Mouse (Mus musculus): ENCODE data around the gene Nmnat2. TPM values are rescaled to one million over a fixed set of nuclear protein-coding genes. Genes with fewer than 3 reads are reported as not detected.
A peak's percentile ranks its signal among the peaks of the same experiment; 100 is the strongest.

Gene Nmnat2
- polyA plus RNA-seq, 1 experiment from 2014 or later: 47.7 TPM

DNA sequence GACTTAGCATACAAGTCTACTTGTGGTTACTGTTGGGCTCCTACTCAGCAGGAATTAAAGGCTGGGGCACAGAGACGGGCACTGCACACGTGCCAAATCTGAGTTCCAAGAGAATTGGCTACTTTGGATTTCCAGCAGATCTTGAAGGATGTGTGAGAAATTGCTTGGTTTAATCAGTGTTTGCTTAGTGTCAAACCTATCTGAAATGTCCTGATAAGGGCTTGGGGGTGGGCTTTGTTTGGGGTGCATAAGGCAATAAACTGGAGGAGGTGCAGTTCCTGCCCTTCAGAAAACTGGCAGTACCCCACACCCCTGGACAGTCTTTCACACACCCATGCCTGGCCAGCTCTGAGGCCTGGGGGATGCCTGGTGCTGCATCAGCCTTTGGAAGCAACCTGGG, 94.7 kb downstream of the Nmnat2 start:
- Histone ChIP-seq H3K27me3 (ENCODE audit: control insufficient read depth, insufficient read depth, low read length) (no peaks in the 10 kb centered on the region), H3K4me2 (ENCODE audit: low read depth) (no peak overlapping the region), H3K4me3 (ENCODE audit: low read depth, low read length) (no peak overlapping the region), H3K36me3 (ENCODE audit: control insufficient read depth, insufficient read depth, low read length) (no peaks in the 10 kb centered on the region), H3K4me1 (ENCODE audit: control insufficient read depth, insufficient read depth, low read length) (peaks cover 27% of the 10 kb centered on the region), H3K9ac (ENCODE audit: low read length) (no peak overlapping the region), H3K9me3 (ENCODE audit: control insufficient read depth, low read length) (no peaks in the 10 kb centered on the region), H3K27ac (ENCODE audit: low read depth, low read length) (no peak overlapping the region)
- DNase-seq (ENCODE audit: low spot score): no peak
- 83% methylated on average over 2 of the region's 2 CpGs for WGBS
- ATAC-seq (ENCODE audit: insufficient read depth, low FRiP score, low TSS enrichment): no peak

GRCm38 (mm10) chr1:153051474-153051873, 96.7 kb downstream of the Nmnat2 start:
- DNase-seq (ENCODE audit: low spot score) (no peak), ATAC-seq (ENCODE audit: insufficient read depth, low FRiP score, low TSS enrichment) (no peak)
- H3K36me3 ChIP-seq (ENCODE audit: control insufficient read depth, insufficient read depth, low read length): no peaks in the 10 kb centered on the region
- no peak overlapping the region for H3K9ac ChIP-seq (ENCODE audit: low read length)
- H3K27ac ChIP-seq (ENCODE audit: low read depth, low read length): no peak overlapping the region
- no peaks in the 10 kb centered on the region for H3K9me3 ChIP-seq (ENCODE audit: control insufficient read depth, low read length)
- peaks cover 29% of the 10 kb centered on the region for H3K4me1 ChIP-seq (ENCODE audit: control insufficient read depth, insufficient read depth, low read length)
- H3K27me3 ChIP-seq (ENCODE audit: control insufficient read depth, insufficient read depth, low read length): 0 out of 2 replicates have a peak, but pooled peaks cover 2% of the 10 kb centered on the region
- no peak overlapping the region for H3K4me3 ChIP-seq (ENCODE audit: low read depth, low read length)
- 79% methylated on average over 5 of the region's 5 CpGs for WGBS
- H3K4me2 ChIP-seq (ENCODE audit: low read depth): no peak overlapping the region

DNA sequence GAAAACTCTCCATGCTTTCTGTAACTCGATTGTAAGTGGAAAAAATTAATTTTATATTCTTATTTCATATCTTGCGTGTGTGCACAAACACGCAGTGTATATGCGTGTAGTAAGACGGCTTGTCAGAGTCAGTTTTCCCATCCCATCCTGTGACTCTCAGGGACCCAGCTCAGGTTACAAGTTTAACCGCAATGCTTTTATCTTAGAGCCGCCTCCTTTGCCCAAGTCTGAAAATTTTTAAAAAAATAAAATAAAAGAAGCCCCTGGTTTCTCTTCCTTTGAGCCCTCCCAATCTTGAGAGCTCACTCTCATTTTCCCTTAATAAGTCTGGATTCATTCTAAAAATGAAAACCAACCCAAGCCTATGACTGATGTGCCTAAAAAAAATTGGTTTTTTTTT, 98.8 kb downstream of the Nmnat2 start:
- Histone ChIP-seq H3K36me3 (ENCODE audit: control insufficient read depth, insufficient read depth, low read length) (no peaks in the 10 kb centered on the region), H3K4me2 (ENCODE audit: low read depth) (no peak overlapping the region), H3K4me1 (ENCODE audit: control insufficient read depth, insufficient read depth, low read length) (peaks cover 23% of the 10 kb centered on the region), H3K27ac (ENCODE audit: low read depth, low read length) (no peak overlapping the region), H3K4me3 (ENCODE audit: low read depth, low read length) (no peak overlapping the region), H3K27me3 (ENCODE audit: control insufficient read depth, insufficient read depth, low read length) (0 out of 2 replicates have a peak, but pooled peaks cover 2% of the 10 kb centered on the region), H3K9me3 (ENCODE audit: control insufficient read depth, low read length) (no peaks in the 10 kb centered on the region), H3K9ac (ENCODE audit: low read length) (no peak overlapping the region)
- ATAC-seq (ENCODE audit: insufficient read depth, low FRiP score, low TSS enrichment) (no peak), DNase-seq (ENCODE audit: low spot score) (no peak)
- WGBS: 19% methylated on average over 7 of the region's 7 CpGs

- peak overlapping the region; percentile 24; the same call in 1 of the 2 replicates for H3K27ac ChIP-seq (ENCODE audit: low read depth, low read length)
- no peak overlapping the region for H3K4me3 ChIP-seq (ENCODE audit: low read depth, low read length)
- H3K9ac ChIP-seq (ENCODE audit: low read length): no peak overlapping the region
- 0 out of 2 replicates have a peak, but pooled peaks cover 2% of the 10 kb centered on the region for H3K27me3 ChIP-seq (ENCODE audit: control insufficient read depth, insufficient read depth, low read length)
- ATAC-seq (ENCODE audit: insufficient read depth, low FRiP score, low TSS enrichment) (peak; percentile 83), DNase-seq (ENCODE audit: low spot score) (peak; percentile 59)
- H3K9me3 ChIP-seq (ENCODE audit: control insufficient read depth, low read length): no peaks in the 10 kb centered on the region
- peak overlapping the region; percentile 19 for H3K4me2 ChIP-seq (ENCODE audit: low read depth)
- 7% methylated on average over 11 of the region's 11 CpGs for WGBS
- H3K36me3 ChIP-seq (ENCODE audit: control insufficient read depth, insufficient read depth, low read length): no peaks in the 10 kb centered on the region
- peaks cover 22% of the 10 kb centered on the region for H3K4me1 ChIP-seq (ENCODE audit: control insufficient read depth, insufficient read depth, low read length)
These were observed 99.5 kb downstream of the Nmnat2 start for GRCm38 (mm10) chr1:153054112-153054821.

DNA sequence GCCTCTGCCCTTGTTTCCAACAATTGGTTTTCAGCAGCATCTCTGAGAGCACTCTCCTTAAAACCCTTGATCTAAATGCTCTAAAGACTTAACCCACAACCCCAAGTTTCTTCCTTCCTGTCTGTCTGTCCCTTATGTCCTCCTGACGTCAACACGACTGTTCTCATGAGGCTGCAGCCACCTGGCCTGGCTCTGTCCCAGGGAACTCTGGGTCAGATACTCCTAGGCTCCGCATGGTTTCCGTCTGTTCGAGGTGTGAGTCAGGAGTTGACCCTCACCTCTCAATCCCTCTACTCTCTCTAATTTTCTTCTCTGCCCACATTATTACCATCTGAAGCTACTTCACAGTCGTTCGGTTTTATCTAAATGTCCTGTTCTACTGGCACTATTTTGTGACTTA, 103.5 kb downstream of the Nmnat2 start:
- Histone ChIP-seq H3K27ac (ENCODE audit: low read depth, low read length) (no peak overlapping the region), H3K9me3 (ENCODE audit: control insufficient read depth, low read length) (no peaks in the 10 kb centered on the region), H3K36me3 (ENCODE audit: control insufficient read depth, insufficient read depth, low read length) (no peaks in the 10 kb centered on the region), H3K4me1 (ENCODE audit: control insufficient read depth, insufficient read depth, low read length) (peaks cover 17% of the 10 kb centered on the region), H3K4me3 (ENCODE audit: low read depth, low read length) (no peak overlapping the region), H3K9ac (ENCODE audit: low read length) (no peak overlapping the region), H3K4me2 (ENCODE audit: low read depth) (no peak overlapping the region), H3K27me3 (ENCODE audit: control insufficient read depth, insufficient read depth, low read length) (0 out of 2 replicates have a peak, but pooled peaks cover 2% of the 10 kb centered on the region)
- 87% methylated on average over 7 of the region's 7 CpGs for WGBS
- no peak for DNase-seq (ENCODE audit: low spot score)
- ATAC-seq (ENCODE audit: insufficient read depth, low FRiP score, low TSS enrichment): no peak

- H3K4me1 ChIP-seq (ENCODE audit: control insufficient read depth, insufficient read depth, low read length): peaks cover 8% of the 10 kb centered on the region
- no peak overlapping the region for H3K9ac ChIP-seq (ENCODE audit: low read length)
- ATAC-seq (ENCODE audit: insufficient read depth, low FRiP score, low TSS enrichment) (no peak), DNase-seq (ENCODE audit: low spot score) (no peak)
- no peak overlapping the region for H3K27ac ChIP-seq (ENCODE audit: low read depth, low read length)
- no peak overlapping the region for H3K4me3 ChIP-seq (ENCODE audit: low read depth, low read length)
- H3K9me3 ChIP-seq (ENCODE audit: control insufficient read depth, low read length): no peaks in the 10 kb centered on the region
- 67% methylated on average over 9 of the region's 9 CpGs for WGBS
- no peak overlapping the region for H3K4me2 ChIP-seq (ENCODE audit: low read depth)
- 0 out of 2 replicates have a peak, but pooled peaks cover 2% of the 10 kb centered on the region for H3K27me3 ChIP-seq (ENCODE audit: control insufficient read depth, insufficient read depth, low read length)
- no peaks in the 10 kb centered on the region for H3K36me3 ChIP-seq (ENCODE audit: control insufficient read depth, insufficient read depth, low read length)
These were observed 104.8 kb downstream of the Nmnat2 start for GRCm38 (mm10) chr1:153059626-153060025.

- H3K9ac ChIP-seq (ENCODE audit: low read length): peak overlapping the region; percentile 5; the same call in 1 of the 2 replicates
- peak overlapping the region; percentile 61 for H3K27ac ChIP-seq (ENCODE audit: low read depth, low read length)
- 14% methylated on average over 7 of the region's 7 CpGs for WGBS
- ATAC-seq (ENCODE audit: insufficient read depth, low FRiP score, low TSS enrichment) (peak; percentile 58), DNase-seq (ENCODE audit: low spot score) (peak; percentile 50)
- H3K4me2 ChIP-seq (ENCODE audit: low read depth): no peak overlapping the region
- peaks cover 8% of the 10 kb centered on the region for H3K4me1 ChIP-seq (ENCODE audit: control insufficient read depth, insufficient read depth, low read length)
- H3K36me3 ChIP-seq (ENCODE audit: control insufficient read depth, insufficient read depth, low read length): no peaks in the 10 kb centered on the region
- H3K27me3 ChIP-seq (ENCODE audit: control insufficient read depth, insufficient read depth, low read length): no peaks in the 10 kb centered on the region
- H3K4me3 ChIP-seq (ENCODE audit: low read depth, low read length): no peak overlapping the region
- H3K9me3 ChIP-seq (ENCODE audit: control insufficient read depth, low read length): no peaks in the 10 kb centered on the region
These were observed 107.8 kb downstream of the Nmnat2 start for GRCm38 (mm10) chr1:153062547-153062946.

DNA sequence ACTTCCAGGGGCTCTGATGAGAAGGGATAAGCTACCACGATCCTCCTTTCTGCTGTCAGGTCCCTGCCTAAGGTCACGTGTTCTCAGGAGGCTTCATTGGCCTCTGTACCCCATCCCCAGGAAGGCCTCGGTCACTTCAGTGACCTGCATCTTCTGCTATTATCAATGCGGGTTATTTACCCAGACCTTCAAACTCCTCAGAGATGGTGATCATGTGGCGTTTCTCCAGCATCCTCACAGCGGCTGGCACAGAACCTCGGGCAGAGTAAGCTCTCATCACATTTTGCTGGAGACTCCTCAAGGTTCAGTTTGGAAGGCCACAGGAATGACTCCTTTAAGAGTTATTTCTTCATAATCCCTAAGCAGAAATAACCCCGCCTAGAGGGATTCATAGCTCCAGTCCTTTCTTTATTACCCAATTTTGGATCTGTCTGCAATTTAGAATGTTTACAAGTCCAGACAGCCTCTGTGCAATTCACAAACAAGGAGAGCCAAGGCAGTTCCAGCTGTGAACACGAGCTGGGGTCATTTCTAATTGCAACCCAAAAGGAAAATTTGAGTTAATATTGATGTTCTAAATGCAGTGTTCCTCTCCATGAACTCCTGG, 110.1 kb downstream of the Nmnat2 start:
- Histone ChIP-seq H3K9me3 (ENCODE audit: control insufficient read depth, low read length) (no peaks in the 10 kb centered on the region), H3K4me2 (ENCODE audit: low read depth) (no peak overlapping the region), H3K36me3 (ENCODE audit: control insufficient read depth, insufficient read depth, low read length) (no peaks in the 10 kb centered on the region), H3K27me3 (ENCODE audit: control insufficient read depth, insufficient read depth, low read length) (no peaks in the 10 kb centered on the region), H3K9ac (ENCODE audit: low read length) (no peak overlapping the region), H3K27ac (ENCODE audit: low read depth, low read length) (no peak overlapping the region), H3K4me3 (ENCODE audit: low read depth, low read length) (no peak overlapping the region), H3K4me1 (ENCODE audit: control insufficient read depth, insufficient read depth, low read length) (peaks cover 8% of the 10 kb centered on the region)
- 86% methylated on average over 9 of the region's 9 CpGs for WGBS
- DNase-seq (ENCODE audit: low spot score) (no peak), ATAC-seq (ENCODE audit: insufficient read depth, low FRiP score, low TSS enrichment) (no peak)
